ENCODE assay signal across 7 mouse cellular contexts in genomic region chr9:44233021-44233801, GRCm38 (mm10). TPM values are rescaled to one million over a fixed set of nuclear protein-coding genes. Genes with fewer than 3 reads are reported as not detected.
A peak's percentile ranks its signal among the peaks of the same experiment; 100 is the strongest.
DNase-seq lines count a peak whose midpoint lies in the region; ATAC-seq and TF ChIP-seq lines count a peak whose summit lies in the region.

No protein-coding gene starts in this region.

- H3K79me2 ChIP-seq in liver, adult 2 months (ENCODE audit: control insufficient read depth, insufficient read depth, low read length): peaks cover 29% of the 10 kb centered on the region

- peak; percentile 6 for ATAC-seq in granulocyte monocyte progenitor cell, adult 5-6 weeks (replicated peaks; ENCODE audit: poor library complexity, severe bottlenecking)
- ATAC-seq in neural tube, embryonic 13.5 days (ENCODE audit: low read depth): peak; percentile 86

- H3K4me3 ChIP-seq in testis, adult 2 months (ENCODE audit: control insufficient read depth, low read depth, low read length): peak overlapping the region; percentile 94
- H3K4me3 ChIP-seq in bone marrow macrophage, adult 2 months (ENCODE audit: insufficient read depth, low read length): peak overlapping the region; percentile 93
- peak overlapping the region; percentile 96 for H3K4me3 ChIP-seq in liver, adult 2 months (ENCODE audit: insufficient read depth, low read depth, low read length)
- peak overlapping the region; percentile 69 for H3K4me3 ChIP-seq in neural tube, embryonic 13.5 days

- H3K9me3 ChIP-seq in neural tube, embryonic 13.5 days: no peaks in the 10 kb centered on the region

- no peak for DNase-seq in testis, postnatal 14 days (ENCODE audit: low spot score)
- DNase-seq in liver, adult 2 months (ENCODE audit: extremely low read depth, low read depth, low spot score): peak; percentile 48
- no peak for DNase-seq in yolk sac, embryonic 10.5 days (ENCODE audit: low spot score)

- peak overlapping the region; percentile 95 for H3K9ac ChIP-seq in liver, adult 2 months (ENCODE audit: low read depth, low read length)
- peak overlapping the region; percentile 89 for H3K9ac ChIP-seq in neural tube, embryonic 13.5 days

- TF ChIP-seq CTCF in testis, adult 2 months (IDR thresholded peaks at IDR 0.05; ENCODE audit: control insufficient read depth, insufficient read depth, insufficient replicate concordance, low read depth, low read length): no peak
- no peak for TF ChIP-seq CTCF in bone marrow macrophage, adult 2 months (IDR thresholded peaks at IDR 0.05; ENCODE audit: low read depth, low read length)
- TF ChIP-seq CTCF in liver, adult 2 months (IDR thresholded peaks at IDR 0.05; ENCODE audit: low read depth, low read length): no peak

- H3K27me3 ChIP-seq in testis, adult 2 months (ENCODE audit: control insufficient read depth, insufficient read depth, low read length): no peaks in the 10 kb centered on the region
- H3K27me3 ChIP-seq in liver, adult 2 months (ENCODE audit: control insufficient read depth, insufficient read depth, low read length): no peaks in the 10 kb centered on the region
- H3K27me3 ChIP-seq in neural tube, embryonic 13.5 days: no peaks in the 10 kb centered on the region

- no peak for TF ChIP-seq POLR2A in testis, adult 2 months (IDR thresholded peaks at IDR 0.05; ENCODE audit: control insufficient read depth, low read depth, low read length)
- no peak for TF ChIP-seq POLR2A in bone marrow macrophage, adult 2 months (IDR thresholded peaks at IDR 0.05; ENCODE audit: borderline replicate concordance, low read depth, low read length)
- no peak for TF ChIP-seq POLR2A in liver, adult 2 months (IDR thresholded peaks at IDR 0.05; ENCODE audit: extremely low read depth, insufficient read depth, low read length)

- WGBS in liver, adult 2 months: 1% methylated on average over 40 of the region's 40 CpGs
- WGBS in neural tube, embryonic 13.5 days: under 1% methylated on average over 40 of the region's 40 CpGs

- H3K4me2 ChIP-seq in neural tube, embryonic 13.5 days: peak overlapping the region; percentile 83

- peaks cover 5% of the 10 kb centered on the region for H3K4me1 ChIP-seq in testis, adult 2 months (ENCODE audit: control insufficient read depth, insufficient read depth, low read length)
- H3K4me1 ChIP-seq in bone marrow macrophage, adult 2 months (ENCODE audit: control insufficient read depth, insufficient read depth, low read length): peaks cover 43% of the 10 kb centered on the region
- H3K4me1 ChIP-seq in liver, adult 2 months (ENCODE audit: control insufficient read depth, insufficient read depth, low read length): no peaks in the 10 kb centered on the region; the same call in 1 of the 2 replicates
- H3K4me1 ChIP-seq in neural tube, embryonic 13.5 days (replicated peaks): peaks cover 36% of the 10 kb centered on the region

- peaks cover 1% of the 10 kb centered on the region; the same call in 1 of the 2 replicates for H3K36me3 ChIP-seq in testis, adult 2 months (ENCODE audit: control insufficient read depth, insufficient read depth, low read length)
- H3K36me3 ChIP-seq in liver, adult 2 months (ENCODE audit: control insufficient read depth, insufficient read depth, low read length): no peaks in the 10 kb centered on the region
- H3K36me3 ChIP-seq in neural tube, embryonic 13.5 days: no peaks in the 10 kb centered on the region

- peak overlapping the region; percentile 97 for H3K27ac ChIP-seq in testis, adult 2 months (ENCODE audit: control insufficient read depth, insufficient read depth, low read depth, low read length)
- H3K27ac ChIP-seq in bone marrow macrophage, adult 2 months (ENCODE audit: insufficient read depth, low read depth, low read length): peak overlapping the region; percentile 92
- peak overlapping the region; percentile 29 for H3K27ac ChIP-seq in liver, adult 2 months (replicated peaks; ENCODE audit: insufficient read depth, low read depth, low read length)
- peak overlapping the region; percentile 96 for H3K27ac ChIP-seq in neural tube, embryonic 13.5 days (replicated peaks)

RNA-seq across cellular contexts. Expression of gene Cbl, which starts 0.6 kb away (rescaled TPM):
- polyA plus RNA-seq in testis, adult 2 months (2012; rRNA removed): 45.5 and 47.9 TPM in 2 replicates
- 143 and 171 TPM in 2 replicates for polyA plus RNA-seq in bone marrow macrophage, adult 2 months (2012; ENCODE audit: insufficient read depth, insufficient read length, missing spikeins)
- 89.7 and 108 TPM in 2 replicates for total RNA-seq in granulocyte monocyte progenitor cell, adult 5-6 weeks (2014; fragmentation: Nextera tagmentation)
- total RNA-seq in granulocyte monocyte progenitor cell, adult 5-6 weeks (2017): 40.3 and 42.9 TPM in 2 replicates
- total RNA-seq in liver, adult 2 months (2014; rRNA removed): 2.8 and 4.3 TPM in 2 replicates
- polyA plus RNA-seq in liver, adult 2 months (2012; rRNA removed): 1.8 and 2.4 TPM in 2 replicates
- polyA plus RNA-seq in neural tube, embryonic 13.5 days (2015; fragmentation: Nextera tagmentation; extraction: Ambion mirVana): 20.1 and 21.1 TPM in 2 replicates

RNA-seq across cellular contexts. Expression of gene Ccdc153, which starts 7.3 kb away (rescaled TPM):
- polyA plus RNA-seq in testis, adult 2 months (2012; rRNA removed): 0.61 and 0.69 TPM in 2 replicates
- not detected in 2 replicates for polyA plus RNA-seq in bone marrow macrophage, adult 2 months (2012; ENCODE audit: insufficient read depth, insufficient read length, missing spikeins)
- not detected in 2 replicates for total RNA-seq in granulocyte monocyte progenitor cell, adult 5-6 weeks (2014; fragmentation: Nextera tagmentation)
- not detected in 2 replicates for total RNA-seq in granulocyte monocyte progenitor cell, adult 5-6 weeks (2017)
- total RNA-seq in liver, adult 2 months (2014; rRNA removed): not detected in 2 replicates
- polyA plus RNA-seq in liver, adult 2 months (2012; rRNA removed): not detected in 2 replicates
- not detected in 2 replicates for polyA plus RNA-seq in neural tube, embryonic 13.5 days (2015; fragmentation: Nextera tagmentation; extraction: Ambion mirVana)

RNA-seq across cellular contexts. Expression of gene Pdzd3, which starts 18.1 kb away (rescaled TPM):
- polyA plus RNA-seq in testis, adult 2 months (2012; rRNA removed): 0.11 TPM in 1 of 2 replicates, not detected in the other
- not detected in 2 replicates for polyA plus RNA-seq in bone marrow macrophage, adult 2 months (2012; ENCODE audit: insufficient read depth, insufficient read length, missing spikeins)
- total RNA-seq in granulocyte monocyte progenitor cell, adult 5-6 weeks (2014; fragmentation: Nextera tagmentation): not detected in 2 replicates
- 0.22 TPM in 1 of 2 replicates, not detected in the other for total RNA-seq in granulocyte monocyte progenitor cell, adult 5-6 weeks (2017)
- total RNA-seq in liver, adult 2 months (2014; rRNA removed): not detected in 2 replicates
- polyA plus RNA-seq in liver, adult 2 months (2012; rRNA removed): not detected in 2 replicates
- polyA plus RNA-seq in neural tube, embryonic 13.5 days (2015; fragmentation: Nextera tagmentation; extraction: Ambion mirVana): 0.33 and 0.48 TPM in 2 replicates

RNA-seq across cellular contexts. Expression of gene Nlrx1, which starts 35.2 kb away (rescaled TPM):
- 1.3 and 1.6 TPM in 2 replicates for polyA plus RNA-seq in testis, adult 2 months (2012; rRNA removed)
- polyA plus RNA-seq in bone marrow macrophage, adult 2 months (2012; ENCODE audit: insufficient read depth, insufficient read length, missing spikeins): 6.6 and 7.1 TPM in 2 replicates
- total RNA-seq in granulocyte monocyte progenitor cell, adult 5-6 weeks (2014; fragmentation: Nextera tagmentation): 4.9 and 11.1 TPM in 2 replicates
- 7.3 and 8.4 TPM in 2 replicates for total RNA-seq in granulocyte monocyte progenitor cell, adult 5-6 weeks (2017)
- 3.5 and 5.6 TPM in 2 replicates for total RNA-seq in liver, adult 2 months (2014; rRNA removed)
- polyA plus RNA-seq in liver, adult 2 months (2012; rRNA removed): 8.6 and 10.0 TPM in 2 replicates
- 4.5 and 4.7 TPM in 2 replicates for polyA plus RNA-seq in neural tube, embryonic 13.5 days (2015; fragmentation: Nextera tagmentation; extraction: Ambion mirVana)

RNA-seq across cellular contexts. Expression of gene Abcg4, which starts 55.2 kb away (rescaled TPM):
- 0.58 and 0.89 TPM in 2 replicates for polyA plus RNA-seq in testis, adult 2 months (2012; rRNA removed)
- polyA plus RNA-seq in bone marrow macrophage, adult 2 months (2012; ENCODE audit: insufficient read depth, insufficient read length, missing spikeins): not detected in 2 replicates
- 0.21 TPM in 1 of 2 replicates, not detected in the other for total RNA-seq in granulocyte monocyte progenitor cell, adult 5-6 weeks (2014; fragmentation: Nextera tagmentation)
- not detected in 2 replicates for total RNA-seq in granulocyte monocyte progenitor cell, adult 5-6 weeks (2017)
- total RNA-seq in liver, adult 2 months (2014; rRNA removed): not detected in 2 replicates
- polyA plus RNA-seq in liver, adult 2 months (2012; rRNA removed): 0.11 TPM in 1 of 2 replicates, not detected in the other
- polyA plus RNA-seq in neural tube, embryonic 13.5 days (2015; fragmentation: Nextera tagmentation; extraction: Ambion mirVana): 21.1 and 22.5 TPM in 2 replicates

Comparison
In these comparisons a context has a peak if more than half of its experiments do, and no peak if none do; other contexts are left out.
1. H3K27ac ChIP-seq: peak in every context shown above with its lines; median percentile 97 in testis, adult 2 months; 96 in neural tube, embryonic 13.5 days; 92 in bone marrow macrophage, adult 2 months; 29 in liver, adult 2 months.